Mouse (Mus musculus): ENCODE results near the gene Chd6.

DNA sequence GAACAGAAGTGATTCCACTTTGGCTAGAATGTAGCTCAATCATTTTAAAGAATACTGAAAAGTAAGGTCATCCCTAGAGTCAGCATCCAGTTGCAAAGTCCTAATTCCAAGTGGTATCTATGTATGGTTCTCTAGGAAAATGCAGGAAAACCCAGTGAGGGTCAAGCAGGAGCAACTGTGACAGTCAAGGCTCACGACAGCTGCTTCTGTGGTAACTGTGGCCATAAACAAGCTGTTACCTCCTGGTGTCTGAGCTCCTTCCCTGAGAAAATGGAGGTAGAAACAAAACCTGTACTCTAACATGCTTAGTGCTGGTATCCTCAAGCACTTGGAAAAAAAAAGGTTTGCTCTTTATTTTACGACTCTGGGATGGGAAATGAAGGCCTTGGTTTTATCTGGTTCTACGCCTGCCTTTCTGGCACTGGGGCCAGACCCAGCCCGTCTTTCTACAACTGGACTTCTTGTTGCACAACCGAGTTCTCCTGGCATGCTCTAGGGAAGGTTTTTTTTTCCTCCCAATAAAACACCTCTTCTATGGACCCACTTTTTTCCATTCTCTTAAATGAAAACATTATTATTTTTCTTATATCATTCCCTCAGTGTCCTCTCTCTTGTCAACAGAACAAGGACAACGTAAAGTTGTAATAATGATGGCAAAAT, 18.0 kb downstream of the Chd6 start:
- TF ChIP-seq EP300 (IDR thresholded peaks at IDR 0.05; ENCODE audit: insufficient read depth, low read depth, low read length) (no peak), CTCF (IDR thresholded peaks at IDR 0.05) (no peak), POLR2A (IDR thresholded peaks at IDR 0.05; ENCODE audit: insufficient read depth, low read depth, low read length) (no peak)

Data from heart, adult 2 months (tissue).